Mouse (Mus musculus) limb, embryonic 12.5 days (tissue): ENCODE measurements at regions not wholly inside any gene's neighbourhood (a gene's known extent, or its start where the extent isn't known, plus 50 kb on each side); places are given as distances from the start of the nearest gene placed in this dataset.

Source experiments
- ATAC-seq: fragments of 200-750 bp; cut with Nextera tagmentation; 2 replicates; pipeline ENCODE4 v1.8.0; 2017; ENCODE audit warnings: low read depth, moderate TSS enrichment; ENCODE audit not compliant: insufficient number of reproducible peaks, insufficient read depth, low FRiP score, low TSS enrichment
- H3K27ac ChIP-seq: fragments of 300-500 bp; sonication (generic); 2 replicates; pipeline ENCODE4 v1.5.1; 2016; ENCODE audit warnings: mild to moderate bottlenecking, moderate library complexity
- H3K27me3 ChIP-seq: fragments of 300-500 bp; sonication (generic); 2 replicates; pipeline ENCODE4 v1.6.1; 2016; ENCODE audit warnings: mild to moderate bottlenecking, moderate library complexity
- H3K36me3 ChIP-seq: fragments of 300-500 bp; sonication (generic); 2 replicates; pipeline ENCODE4 v1.6.1; 2016; ENCODE audit warnings: mild to moderate bottlenecking, moderate library complexity
- H3K4me1 ChIP-seq: fragments of 300-500 bp; sonication (generic); replicated peaks from 2 replicates; pipeline ENCODE4 v1.6.1; 2016
- H3K4me2 ChIP-seq: fragments of 300-500 bp; sonication (generic); 2 replicates; pipeline ENCODE4 v1.6.1; 2016; ENCODE audit warnings: mild to moderate bottlenecking, moderate library complexity
- H3K4me3 ChIP-seq: fragments of 300-500 bp; sonication (generic); replicated peaks from 2 replicates; pipeline ENCODE4 v1.5.1; 2016; ENCODE audit warnings: mild to moderate bottlenecking
- H3K9ac ChIP-seq: fragments of 300-500 bp; sonication (generic); replicated peaks from 2 replicates; pipeline ENCODE4 v1.6.1; 2016; ENCODE audit warnings: mild to moderate bottlenecking, moderate library complexity
- H3K9me3 ChIP-seq: fragments of 300-500 bp; sonication (generic); 2 replicates; pipeline ENCODE4 v1.6.1; 2016; ENCODE audit warnings: mild to moderate bottlenecking, moderate library complexity
- WGBS: fragments of 180-500 bp; shearing (Covaris S2); methylation state at CpG from one replicate; pipeline ENCODE4 v1.1.7; 2016; 5-methylcytosine and 5-hydroxymethylcytosine counted together

GRCm38 (mm10) chr14:104297316-104298311 lies 170.2 kb downstream of the Pou4f1 start:
- Histone ChIP-seq H3K27ac (no peak overlapping the region), H3K9me3 (no peaks in the 10 kb centered on the region), H3K4me1 (peaks cover 13% of the 10 kb centered on the region), H3K27me3 (no peaks in the 10 kb centered on the region), H3K4me2 (0 out of 2 replicates have a peak overlapping the region, but pooled peaks have one; percentile 2), H3K36me3 (no peaks in the 10 kb centered on the region), H3K4me3 (no peak overlapping the region), H3K9ac (no peak overlapping the region)
- 21% methylated on average over 15 of the region's 15 CpGs for WGBS
- peak; percentile 17; the same call in 1 of the 2 replicates for ATAC-seq

GRCm38 (mm10) chr14:104293814-104294213 lies 174.0 kb downstream of the Pou4f1 start:
- no peaks in the 10 kb centered on the region for H3K9me3 ChIP-seq
- H3K4me3 ChIP-seq = no peak overlapping the region
- H3K4me1 ChIP-seq = peaks cover 13% of the 10 kb centered on the region
- 65% methylated on average over 4 of the region's 4 CpGs for WGBS
- no peak overlapping the region for H3K4me2 ChIP-seq
- H3K27ac ChIP-seq = no peak overlapping the region
- no peaks in the 10 kb centered on the region for H3K36me3 ChIP-seq
- no peak for ATAC-seq
- no peaks in the 10 kb centered on the region for H3K27me3 ChIP-seq
- H3K9ac ChIP-seq = no peak overlapping the region

- WGBS = 83% methylated on average over 2 of the region's 2 CpGs
- H3K27me3 ChIP-seq = no peaks in the 10 kb centered on the region
Observed at GRCm38 (mm10) chr14:104293147-104293546, 174.7 kb downstream of the Pou4f1 start.

GRCm38 (mm10) chr14:104280353-104280752 lies 187.4 kb downstream of the Pou4f1 start:
- Histone ChIP-seq H3K9me3 (no peaks in the 10 kb centered on the region), H3K4me3 (no peak overlapping the region), H3K4me1 (no peaks in the 10 kb centered on the region), H3K27ac (no peak overlapping the region), H3K36me3 (no peaks in the 10 kb centered on the region), H3K4me2 (no peak overlapping the region), H3K27me3 (no peaks in the 10 kb centered on the region), H3K9ac (no peak overlapping the region)
- ATAC-seq = no peak
- WGBS = 91% methylated on average over 6 of the region's 6 CpGs

More at GRCm38 (mm10) chr14:104293147-104293546, 174.7 kb downstream of the Pou4f1 start:
- Histone ChIP-seq H3K9ac (no peak overlapping the region), H3K4me2 (no peak overlapping the region), H3K4me1 (peaks cover 10% of the 10 kb centered on the region), H3K4me3 (no peak overlapping the region), H3K36me3 (no peaks in the 10 kb centered on the region), H3K9me3 (no peaks in the 10 kb centered on the region), H3K27ac (no peak overlapping the region)
- ATAC-seq = no peak

GRCm38 (mm10) chr14:104279890-104280289 lies 187.9 kb downstream of the Pou4f1 start:
- Histone ChIP-seq H3K27me3 (no peaks in the 10 kb centered on the region), H3K4me1 (no peaks in the 10 kb centered on the region), H3K27ac (no peak overlapping the region), H3K4me3 (no peak overlapping the region), H3K4me2 (no peak overlapping the region), H3K9me3 (no peaks in the 10 kb centered on the region), H3K36me3 (no peaks in the 10 kb centered on the region), H3K9ac (no peak overlapping the region)
- no peak for ATAC-seq
- WGBS = 76% methylated on average over 5 of the region's 5 CpGs

- Histone ChIP-seq H3K9me3 (no peaks in the 10 kb centered on the region), H3K4me2 (no peak overlapping the region), H3K9ac (no peak overlapping the region), H3K4me3 (no peak overlapping the region), H3K4me1 (no peaks in the 10 kb centered on the region), H3K27ac (no peak overlapping the region), H3K36me3 (no peaks in the 10 kb centered on the region), H3K27me3 (no peaks in the 10 kb centered on the region)
- no peak for ATAC-seq
- WGBS = 80% methylated on average over 4 of the region's 4 CpGs
Observed at GRCm38 (mm10) chr14:104274752-104275151, 193.0 kb downstream of the Pou4f1 start.

- Histone ChIP-seq H3K4me2 (no peak overlapping the region), H3K27me3 (no peaks in the 10 kb centered on the region), H3K4me1 (no peaks in the 10 kb centered on the region), H3K9me3 (no peaks in the 10 kb centered on the region), H3K4me3 (no peak overlapping the region), H3K27ac (no peak overlapping the region), H3K36me3 (no peaks in the 10 kb centered on the region), H3K9ac (no peak overlapping the region)
- no peak for ATAC-seq
- WGBS = 74% methylated on average over 6 of the region's 6 CpGs
Observed at GRCm38 (mm10) chr14:104264919-104265764, 202.7 kb downstream of the Pou4f1 start.

- H3K27me3 ChIP-seq = no peaks in the 10 kb centered on the region
- H3K4me2 ChIP-seq = no peak overlapping the region
- H3K9me3 ChIP-seq = no peaks in the 10 kb centered on the region
- H3K36me3 ChIP-seq = no peaks in the 10 kb centered on the region
- 82% methylated on average over 5 of the region's 5 CpGs for WGBS
- no peak overlapping the region for H3K4me3 ChIP-seq
- no peaks in the 10 kb centered on the region for H3K4me1 ChIP-seq
- H3K27ac ChIP-seq = no peak overlapping the region
- ATAC-seq = no peak
- no peak overlapping the region for H3K9ac ChIP-seq
Observed at GRCm38 (mm10) chr14:104216965-104217364, 250.8 kb downstream of the Pou4f1 start.

GRCm38 (mm10) chr14:104210719-104211118 lies 257.1 kb downstream of the Pou4f1 start:
- Histone ChIP-seq H3K4me2 (no peak overlapping the region), H3K9me3 (no peaks in the 10 kb centered on the region), H3K9ac (no peak overlapping the region), H3K27me3 (no peaks in the 10 kb centered on the region), H3K36me3 (no peaks in the 10 kb centered on the region), H3K4me1 (no peaks in the 10 kb centered on the region), H3K27ac (no peak overlapping the region), H3K4me3 (no peak overlapping the region)
- ATAC-seq = peak; percentile 70
- 61% methylated on average over 3 of the region's 3 CpGs for WGBS

GRCm38 (mm10) chr14:104208855-104209254 lies 258.9 kb downstream of the Pou4f1 start:
- Histone ChIP-seq H3K9ac (no peak overlapping the region), H3K27ac (no peak overlapping the region), H3K4me3 (no peak overlapping the region), H3K36me3 (no peaks in the 10 kb centered on the region), H3K27me3 (no peaks in the 10 kb centered on the region), H3K9me3 (no peaks in the 10 kb centered on the region), H3K4me2 (no peak overlapping the region), H3K4me1 (no peaks in the 10 kb centered on the region)
- 64% methylated on average over 4 of the region's 4 CpGs for WGBS
- no peak for ATAC-seq
